Mouse (Mus musculus) left cerebral cortex, adult 18-20 months (tissue): ENCODE measurements at regions not wholly inside any gene's neighbourhood (a gene's known extent, or its start where the extent isn't known, plus 50 kb on each side); places are given as distances from the start of the nearest gene placed in this dataset.

Experiments used
- DNase-seq, 2 experiments: peaks; one replicate each; pipeline ENCODE4 v3.0.0; 2021 to 2022; ENCODE audit warnings: low spot score in 2 of 2, mixed read lengths in 1 of 2

- DNase-seq = no peak
Observed at GRCm38 (mm10) chr7:70584480-70584879, 217.9 kb upstream of the Nr2f2 start.

- DNase-seq = no peak
Observed at GRCm38 (mm10) chr7:70576112-70576910, 209.8 kb upstream of the Nr2f2 start.

- no peak for DNase-seq
Observed at GRCm38 (mm10) chr7:70575614-70576013, 209.1 kb upstream of the Nr2f2 start.

GRCm38 (mm10) chr7:70574194-70574593 is 207.7 kb upstream of the Nr2f2 start:
- DNase-seq = no peak

- no peak for DNase-seq
Observed at GRCm38 (mm10) chr7:70565034-70565433, 198.5 kb upstream of the Nr2f2 start.

DNA sequence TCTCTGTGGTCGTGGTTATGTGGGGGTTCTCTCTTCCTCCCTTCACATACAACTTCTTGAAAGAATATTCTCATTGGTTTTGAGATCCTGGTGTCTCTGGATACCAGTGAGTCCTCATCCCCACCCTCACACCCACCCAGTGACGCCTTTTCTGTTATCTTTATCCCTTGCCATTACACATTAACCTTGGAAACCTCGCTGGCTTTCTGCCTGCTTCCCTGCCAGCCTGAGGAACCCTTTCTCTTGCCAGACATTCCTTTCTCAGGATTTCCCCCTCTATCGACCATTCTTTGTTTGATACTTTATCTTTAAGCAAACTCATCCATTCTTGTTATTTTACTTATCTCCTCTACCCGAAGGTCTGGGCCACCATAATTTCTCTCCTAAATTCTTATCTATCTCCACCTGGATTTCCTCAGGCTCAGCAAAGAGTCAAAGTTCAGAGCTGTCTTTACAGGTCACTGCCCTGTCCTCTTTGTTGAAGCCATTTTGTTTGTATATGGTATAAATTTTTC is 182.5 kb upstream of the Nr2f2 start:
- DNase-seq = no peak

DNA sequence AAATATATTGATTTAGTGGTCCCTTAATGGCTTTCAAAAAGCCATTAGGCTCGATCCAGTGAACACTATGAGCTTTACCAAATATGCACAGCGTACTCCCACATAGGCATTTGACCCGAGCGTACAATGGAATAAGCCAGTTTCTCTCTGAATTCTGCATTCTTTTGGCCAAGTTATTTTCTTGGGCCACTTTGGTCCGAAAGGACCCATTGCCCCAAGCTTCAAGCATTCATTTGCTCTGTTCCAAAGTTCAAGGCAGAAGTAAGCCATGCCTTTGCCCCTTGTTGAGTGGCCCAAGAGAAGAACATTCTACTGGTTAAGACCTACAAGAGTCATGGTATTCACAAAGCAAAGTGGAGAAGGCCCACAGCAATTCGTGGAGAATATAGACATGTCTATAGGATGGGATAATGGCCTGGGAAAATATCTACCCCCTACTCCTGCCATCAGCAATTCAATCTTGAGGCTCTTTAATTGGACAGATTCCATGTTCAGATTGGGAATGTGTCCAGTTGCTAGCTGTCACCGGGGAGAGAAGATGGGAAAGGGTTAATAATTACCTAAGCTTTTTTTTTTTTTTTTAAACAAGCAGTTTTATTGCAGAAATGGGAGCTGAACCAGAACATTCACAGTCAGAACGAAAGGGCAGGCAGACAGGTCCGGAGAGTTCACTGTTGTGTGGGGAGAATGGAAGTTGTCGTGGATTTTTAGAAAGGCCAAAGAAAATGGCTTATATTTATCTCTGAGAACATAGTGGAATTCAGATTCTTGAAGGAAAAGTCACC is 175.5 kb upstream of the Nr2f2 start:
- no peak for DNase-seq

DNA sequence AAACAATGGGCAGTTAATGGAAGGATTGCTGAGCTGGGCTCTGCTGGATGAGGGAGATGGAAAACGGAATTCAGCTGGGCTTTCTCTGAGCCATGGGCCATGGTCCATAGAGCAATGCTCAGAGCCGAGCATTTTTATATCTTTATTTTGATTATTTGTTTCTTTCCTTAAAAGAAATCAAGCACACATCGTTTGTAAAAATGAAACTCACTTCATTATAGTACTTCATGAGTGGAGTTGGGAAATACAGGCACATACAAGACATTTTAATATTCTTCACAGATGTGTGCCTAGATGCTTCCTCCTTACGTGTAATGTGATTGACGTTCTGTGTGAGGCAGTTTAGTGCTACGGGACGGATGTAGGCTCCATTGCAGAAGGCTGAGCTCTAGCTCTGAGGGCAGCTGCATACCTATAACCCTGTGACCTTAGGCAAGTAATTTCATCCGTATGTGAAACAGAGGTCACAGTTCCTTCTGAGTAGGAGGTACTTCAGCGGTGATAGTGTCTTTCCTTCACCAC is 172.6 kb upstream of the Nr2f2 start:
- no peak for DNase-seq

DNA sequence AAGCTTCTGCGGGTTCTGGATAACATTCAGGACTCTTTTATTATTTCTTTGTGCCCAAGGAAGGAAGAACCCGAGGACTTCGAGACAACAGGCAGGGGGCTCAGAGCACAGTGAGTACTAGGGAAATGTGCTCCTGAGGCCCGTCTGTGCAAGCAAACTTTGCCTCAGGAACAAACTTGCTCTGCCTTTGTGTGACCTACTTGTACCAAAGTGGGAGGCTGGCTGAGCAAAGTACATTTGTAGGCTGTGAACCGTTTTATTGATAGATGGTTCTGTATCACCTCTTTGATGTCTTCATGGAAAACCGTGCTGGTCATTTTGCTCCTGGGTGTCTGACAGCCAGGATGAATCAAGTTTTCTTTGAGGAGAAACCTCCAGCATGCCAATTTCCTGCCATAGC is 169.5 kb upstream of the Nr2f2 start:
- no peak for DNase-seq

DNA sequence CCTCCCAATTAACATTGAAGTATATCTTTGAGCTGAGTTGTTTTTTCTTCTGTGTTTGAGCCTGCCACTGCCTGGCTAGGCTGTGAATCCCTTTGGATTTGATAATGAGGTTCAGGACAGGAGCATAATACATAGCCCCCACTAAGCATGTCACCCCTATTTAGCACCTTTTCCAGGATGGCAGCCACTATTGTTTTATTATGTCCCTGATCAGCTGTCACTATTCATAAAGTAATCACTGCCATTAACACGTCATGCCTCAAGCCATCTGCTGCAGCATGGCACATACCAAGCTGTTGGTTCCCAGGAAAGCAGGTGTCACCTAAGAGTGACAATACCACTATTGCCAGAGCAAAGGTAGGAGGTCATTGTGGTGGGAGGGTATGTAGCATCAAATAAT is 167.0 kb upstream of the Nr2f2 start:
- no peak for DNase-seq

- DNase-seq = no peak
Observed at GRCm38 (mm10) chr7:70527921-70528320, 161.4 kb upstream of the Nr2f2 start.

- DNase-seq = no peak
Observed at GRCm38 (mm10) chr7:70525372-70525771, 158.8 kb upstream of the Nr2f2 start.

DNA sequence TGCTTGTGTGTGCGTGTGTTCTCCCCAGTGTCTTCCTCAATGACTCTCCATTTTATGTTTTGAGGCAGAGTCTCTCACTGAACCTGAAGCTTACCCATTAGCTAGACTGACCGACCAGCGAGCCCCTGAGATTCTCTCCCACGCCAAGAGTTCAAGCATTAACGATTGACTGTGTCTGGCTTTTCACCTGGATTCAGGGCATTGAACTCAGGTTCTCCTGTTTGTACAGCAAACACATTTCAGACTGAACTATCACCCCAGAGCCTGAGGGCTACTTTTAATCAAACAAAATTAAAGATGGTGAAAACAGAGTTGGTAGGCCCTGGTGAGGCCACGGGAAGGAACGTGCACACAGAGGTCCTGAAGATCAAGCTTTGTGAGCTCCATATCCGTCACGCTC is 158.2 kb upstream of the Nr2f2 start:
- DNase-seq = no peak

DNA sequence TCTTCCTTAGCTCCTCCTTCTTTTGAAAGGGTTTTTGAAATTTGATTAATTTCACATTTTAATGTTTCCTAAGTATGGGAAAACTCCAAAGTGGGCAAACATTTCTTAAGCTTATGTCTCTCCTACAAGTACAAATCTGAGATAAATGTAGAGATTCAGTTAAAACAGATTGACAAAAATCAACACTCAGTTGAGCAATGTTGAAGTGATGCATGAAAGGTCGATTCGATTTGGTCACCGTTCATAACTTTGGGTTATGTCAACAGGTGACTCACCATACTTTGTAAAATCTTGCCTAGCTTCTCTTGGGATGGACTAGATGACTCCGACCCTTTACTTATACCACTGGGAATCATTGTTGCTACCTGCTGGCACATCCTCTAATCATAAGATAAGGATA is 157.7 kb upstream of the Nr2f2 start:
- no peak for DNase-seq

GRCm38 (mm10) chr7:70516741-70517140 is 150.2 kb upstream of the Nr2f2 start:
- DNase-seq = no peak

GRCm38 (mm10) chr7:70515341-70515851 is 148.9 kb upstream of the Nr2f2 start:
- DNase-seq = no peak

DNA sequence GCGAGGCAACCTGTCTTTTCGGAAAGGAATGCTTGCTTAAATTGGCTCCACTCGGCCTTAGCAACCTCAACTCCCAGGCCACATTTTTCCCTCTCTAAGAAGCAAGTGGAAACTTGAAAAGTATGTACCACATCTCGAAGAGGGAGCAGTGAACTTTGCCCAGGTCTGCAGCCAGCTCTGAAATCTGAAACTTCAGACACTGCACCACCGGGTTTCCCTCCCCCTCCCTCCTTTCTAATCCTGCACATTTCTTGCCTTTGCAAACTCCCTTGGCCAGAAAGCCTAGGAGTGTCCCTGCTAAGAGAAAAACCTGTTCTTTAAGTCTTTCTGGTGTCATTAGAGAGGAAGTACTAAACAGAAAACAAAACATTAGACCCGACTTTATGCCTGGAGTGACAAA is 148.1 kb upstream of the Nr2f2 start:
- no peak for DNase-seq

- DNase-seq = no peak
Observed at GRCm38 (mm10) chr7:70512354-70512753, 145.8 kb upstream of the Nr2f2 start.

DNA sequence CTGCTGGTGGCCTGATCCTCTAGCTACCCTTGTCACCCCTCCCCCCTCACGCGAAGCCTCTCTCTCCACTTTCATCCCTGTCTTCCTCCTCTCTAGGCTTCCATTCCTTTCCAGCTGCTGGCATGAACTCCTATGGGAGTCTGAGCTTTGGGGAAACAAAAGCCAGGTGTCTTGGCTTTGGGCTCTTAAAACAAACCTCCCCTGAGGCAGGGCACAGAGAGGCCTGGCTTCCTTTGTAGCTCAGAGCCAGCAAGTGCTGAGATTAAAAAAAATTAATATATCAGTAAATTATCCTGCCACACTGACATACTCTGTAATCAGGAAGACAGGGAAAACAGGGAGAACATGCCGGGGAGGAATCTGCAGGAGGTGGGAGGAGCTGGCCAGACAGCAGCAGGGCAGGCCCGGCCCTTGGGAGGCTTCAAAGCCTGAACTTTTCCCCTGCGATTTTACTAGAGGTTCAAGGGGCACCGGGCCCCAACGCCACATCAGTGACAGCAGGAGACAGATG is 139.2 kb upstream of the Nr2f2 start:
- DNase-seq = no peak

GRCm38 (mm10) chr7:70501821-70502220 is 135.3 kb upstream of the Nr2f2 start:
- DNase-seq = no peak

DNA sequence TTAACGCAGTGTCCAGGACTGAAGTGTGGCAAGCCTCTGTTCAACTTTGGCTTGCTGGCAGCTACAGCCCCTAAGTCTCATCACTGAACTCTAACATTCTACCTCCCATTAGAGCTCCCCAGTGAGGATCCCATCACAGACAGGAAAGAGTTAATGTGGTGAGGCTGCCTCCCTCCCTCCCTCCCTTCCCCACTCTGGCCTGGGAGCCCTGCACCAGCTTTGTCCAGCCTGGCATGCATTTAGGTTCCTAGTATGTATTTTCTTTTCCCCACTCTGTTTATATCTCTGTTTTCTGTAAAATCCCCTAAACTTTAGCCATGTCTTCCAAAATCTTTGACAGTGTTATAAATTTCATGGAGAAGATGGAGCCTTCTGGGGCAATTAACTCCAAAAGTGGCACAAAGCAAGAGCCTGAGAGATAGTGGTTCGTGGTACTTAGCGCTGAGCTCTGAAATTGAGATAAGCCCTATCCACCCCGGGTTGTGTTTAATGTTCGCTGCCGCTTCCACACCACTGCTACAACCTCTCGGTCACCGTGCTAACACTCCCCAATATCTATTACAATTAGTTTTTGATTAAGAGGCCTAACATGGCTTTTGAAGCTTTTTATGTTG is 130.1 kb upstream of the Nr2f2 start:
- DNase-seq = no peak
